Mouse (Mus musculus): Measurements from ENCODE around the gene 2410131K14Rik. TPM values are rescaled to one million over a fixed set of nuclear protein-coding genes. Genes with fewer than 3 reads are reported as not detected.
A peak's percentile ranks its signal among the peaks of the same experiment; 100 is the strongest.

2410131K14Rik gene
- total and polyA plus RNA-seq, 3 experiments, result 4.0 to 4.3 TPM; not detected in 1

GRCm38 (mm10) chr5:118276711-118277110 is 31.7 kb downstream of the 2410131K14Rik start:
- TF ChIP-seq MAFK (IDR thresholded peaks at IDR 0.05; ENCODE audit: borderline replicate concordance, low read depth, low read length), result no peak
- TF ChIP-seq BHLHE40 (IDR thresholded peaks at IDR 0.05; ENCODE audit: borderline replicate concordance, low read depth, low read length), result no peak
- no peak for TF ChIP-seq EP300 (IDR thresholded peaks at IDR 0.05; ENCODE audit: low read depth in 1 of 2, low read length in 2 of 2)
- TF ChIP-seq ELF1 (IDR thresholded peaks at IDR 0.05; ENCODE audit: low read depth, low read length), result no peak
- no peak for TF ChIP-seq POLR2A (IDR thresholded peaks at IDR 0.05; ENCODE audit: control insufficient read depth in 1 of 2, insufficient read depth in 1 of 2, low read depth in 1 of 2, low read length in 2 of 2, poor library complexity in 1 of 2)
- TF ChIP-seq ZMIZ1 (IDR thresholded peaks at IDR 0.05; ENCODE audit: low read depth, low read length), result no peak
- TF ChIP-seq CHD1 (IDR thresholded peaks at IDR 0.05; ENCODE audit: low read depth, low read length), result no peak
- Histone ChIP-seq H3K4me3 (ENCODE audit: control insufficient read depth in 1 of 2, insufficient read depth in 1 of 2, low read depth in 2 of 2, low read length in 2 of 2) (no peak overlapping the region), H3K79me2 (ENCODE audit: control insufficient read depth, insufficient read depth, low read length, poor library complexity) (no peaks in the 10 kb centered on the region), H3K4me1 (ENCODE audit: control insufficient read depth in 1 of 2, insufficient read depth in 2 of 2, low read length in 2 of 2) (no peaks in the 10 kb centered on the region), H3K27me3 (ENCODE audit: control insufficient read depth in 1 of 2, insufficient read depth in 2 of 2, low read length in 2 of 2) (peaks cover 0 to under 1% of the 10 kb centered on the region in 2 experiments; a peak in 2 of 4 replicates), H3K36me3 (ENCODE audit: control insufficient read depth in 1 of 2, insufficient read depth in 2 of 2, low read length in 2 of 2) (no peaks in the 10 kb centered on the region), H3K9me3 (replicated peaks; ENCODE audit: insufficient read depth, low read length) (no peaks in the 10 kb centered on the region), H3K9ac (ENCODE audit: control insufficient read depth, low read depth, low read length, poor library complexity, severe bottlenecking) (no peak overlapping the region), H3K27ac (ENCODE audit: control insufficient read depth, low read depth, low read length) (no peak overlapping the region)
- no peak for DNase-seq (ENCODE audit: low read depth, low spot score)

- no peak overlapping the region for H3K9ac ChIP-seq (ENCODE audit: control insufficient read depth, low read depth, low read length, poor library complexity, severe bottlenecking)
- no peaks in the 10 kb centered on the region for H3K27me3 ChIP-seq (ENCODE audit: control insufficient read depth in 1 of 2, insufficient read depth in 2 of 2, low read length in 2 of 2)
- DNase-seq (ENCODE audit: low read depth, low spot score), result no peak
- no peaks in the 10 kb centered on the region for H3K4me1 ChIP-seq (ENCODE audit: control insufficient read depth in 1 of 2, insufficient read depth in 2 of 2, low read length in 2 of 2)
- no peak overlapping the region for H3K27ac ChIP-seq (ENCODE audit: control insufficient read depth, low read depth, low read length)
- H3K9me3 ChIP-seq (replicated peaks; ENCODE audit: insufficient read depth, low read length), result no peaks in the 10 kb centered on the region
- H3K79me2 ChIP-seq (ENCODE audit: control insufficient read depth, insufficient read depth, low read length, poor library complexity), result no peaks in the 10 kb centered on the region
- TF ChIP-seq MAZ (IDR thresholded peaks at IDR 0.05; ENCODE audit: low read depth, low read length) (no peak), CTCF (IDR thresholded peaks at IDR 0.05 in 2 of 3, conservative IDR thresholded peaks at IDR 0.05 in 1 of 3; ENCODE audit: control insufficient read depth in 1 of 3, insufficient read depth in 1 of 3, low read depth in 2 of 3, low read length in 3 of 3, poor library complexity in 1 of 3, severe bottlenecking in 1 of 3) (peak in 2 of 3 experiments; percentile 6 to 14; a peak in 1 of 6 replicates)
- H3K36me3 ChIP-seq (ENCODE audit: control insufficient read depth in 1 of 2, insufficient read depth in 2 of 2, low read length in 2 of 2), result no peaks in the 10 kb centered on the region
- H3K4me3 ChIP-seq (ENCODE audit: control insufficient read depth in 1 of 2, insufficient read depth in 1 of 2, low read depth in 2 of 2, low read length in 2 of 2), result no peak overlapping the region
Observed at GRCm38 (mm10) chr5:118277741-118278495, 32.9 kb downstream of the 2410131K14Rik start.

GRCm38 (mm10) chr5:118291453-118291852 is 46.4 kb downstream of the 2410131K14Rik start:
- Histone ChIP-seq H3K4me3 (ENCODE audit: control insufficient read depth in 1 of 2, insufficient read depth in 1 of 2, low read depth in 2 of 2, low read length in 2 of 2) (no peak overlapping the region), H3K9ac (ENCODE audit: control insufficient read depth, low read depth, low read length, poor library complexity, severe bottlenecking) (no peak overlapping the region), H3K27ac (ENCODE audit: control insufficient read depth, low read depth, low read length) (no peak overlapping the region), H3K79me2 (ENCODE audit: control insufficient read depth, insufficient read depth, low read length, poor library complexity) (no peaks in the 10 kb centered on the region), H3K36me3 (ENCODE audit: control insufficient read depth in 1 of 2, insufficient read depth in 2 of 2, low read length in 2 of 2) (no peaks in the 10 kb centered on the region), H3K4me1 (ENCODE audit: control insufficient read depth in 1 of 2, insufficient read depth in 2 of 2, low read length in 2 of 2) (no peaks in the 10 kb centered on the region), H3K27me3 (ENCODE audit: control insufficient read depth in 1 of 2, insufficient read depth in 2 of 2, low read length in 2 of 2) (no peaks in the 10 kb centered on the region), H3K9me3 (replicated peaks; ENCODE audit: insufficient read depth, low read length) (no peaks in the 10 kb centered on the region)
- TF ChIP-seq CTCF (IDR thresholded peaks at IDR 0.05 in 2 of 3, conservative IDR thresholded peaks at IDR 0.05 in 1 of 3; ENCODE audit: control insufficient read depth in 1 of 3, insufficient read depth in 1 of 3, low read depth in 2 of 3, low read length in 3 of 3, poor library complexity in 1 of 3, severe bottlenecking in 1 of 3) (peak; percentile 20 to 33 (median 22); a peak in 3 of 6 replicates), RAD21 (IDR thresholded peaks at IDR 0.05; ENCODE audit: low read depth, low read length) (peak; percentile 11), NELFE (IDR thresholded peaks at IDR 0.05; ENCODE audit: low read depth, low read length) (no peak), KAT2A (conservative IDR thresholded peaks at IDR 0.05; ENCODE audit: low read depth, low read length) (no peak), TBP (IDR thresholded peaks at IDR 0.05; ENCODE audit: low read depth, low read length) (no peak), GATA1 (IDR thresholded peaks at IDR 0.05; ENCODE audit: low read depth, low read length) (no peak), SMC3 (IDR thresholded peaks at IDR 0.05; ENCODE audit: low read depth, low read length) (peak; percentile 27; the same call in 1 of the 2 replicates)
- DNase-seq (ENCODE audit: low read depth, low spot score), result no peak
